Mouse (Mus musculus) right cerebral cortex, postnatal 36 days (tissue): ENCODE data around the gene Pkp4.

ENCODE experiments used
- DNase-seq, 2 experiments: peaks; one replicate each; pipeline ENCODE4 v3.0.0; 2022; ENCODE audit warnings: low spot score in 2 of 2, mixed read lengths in 1 of 2

Pkp4 gene

GRCm38 (mm10) chr2:59184107-59185064, 23.7 kb downstream of the Pkp4 start:
- no peak for DNase-seq

- no peak for DNase-seq
Observed at GRCm38 (mm10) chr2:59186122-59186521, 25.5 kb downstream of the Pkp4 start.

- no peak for DNase-seq
Observed at GRCm38 (mm10) chr2:59186966-59187365, 26.3 kb downstream of the Pkp4 start.

GRCm38 (mm10) chr2:59188306-59188705, 27.7 kb downstream of the Pkp4 start:
- no peak for DNase-seq

- DNase-seq, result no peak
Observed at GRCm38 (mm10) chr2:59189661-59190185, 29.1 kb downstream of the Pkp4 start.

GRCm38 (mm10) chr2:59190186-59190585, 29.5 kb downstream of the Pkp4 start:
- no peak for DNase-seq

- DNase-seq, result no peak
Observed at GRCm38 (mm10) chr2:59191466-59191865, 30.8 kb downstream of the Pkp4 start.

GRCm38 (mm10) chr2:59193117-59193516, 32.5 kb downstream of the Pkp4 start:
- no peak for DNase-seq

GRCm38 (mm10) chr2:59197156-59197555, 36.5 kb downstream of the Pkp4 start:
- DNase-seq, result no peak

- DNase-seq, result no peak
Observed at GRCm38 (mm10) chr2:59199476-59199976, 38.9 kb downstream of the Pkp4 start.

- DNase-seq, result no peak
Observed at GRCm38 (mm10) chr2:59200511-59200910, 39.9 kb downstream of the Pkp4 start.

- no peak for DNase-seq
Observed at GRCm38 (mm10) chr2:59202930-59203329, 42.3 kb downstream of the Pkp4 start.

- no peak for DNase-seq
Observed at GRCm38 (mm10) chr2:59203627-59204425, 43.2 kb downstream of the Pkp4 start.

- DNase-seq, result peak; percentile 36 to 40
Observed at GRCm38 (mm10) chr2:59205092-59205491, 44.4 kb downstream of the Pkp4 start.

GRCm38 (mm10) chr2:59206190-59206589, 45.5 kb downstream of the Pkp4 start:
- DNase-seq, result no peak

GRCm38 (mm10) chr2:59207240-59207639, 46.6 kb downstream of the Pkp4 start:
- no peak for DNase-seq

- DNase-seq, result no peak
Observed at GRCm38 (mm10) chr2:59207725-59208124, 47.1 kb downstream of the Pkp4 start.

GRCm38 (mm10) chr2:59208276-59208675, 47.6 kb downstream of the Pkp4 start:
- DNase-seq, result no peak

- DNase-seq, result no peak
Observed at GRCm38 (mm10) chr2:59211051-59211450, 50.4 kb downstream of the Pkp4 start.

- no peak for DNase-seq
Observed at GRCm38 (mm10) chr2:59212430-59212829, 51.8 kb downstream of the Pkp4 start.

GRCm38 (mm10) chr2:59212846-59213245, 52.2 kb downstream of the Pkp4 start:
- DNase-seq, result no peak

- no peak for DNase-seq
Observed at GRCm38 (mm10) chr2:59217931-59218330, 57.3 kb downstream of the Pkp4 start.
